ENCODE assay signal across 8 mouse cellular contexts in the genomic region with DNA sequence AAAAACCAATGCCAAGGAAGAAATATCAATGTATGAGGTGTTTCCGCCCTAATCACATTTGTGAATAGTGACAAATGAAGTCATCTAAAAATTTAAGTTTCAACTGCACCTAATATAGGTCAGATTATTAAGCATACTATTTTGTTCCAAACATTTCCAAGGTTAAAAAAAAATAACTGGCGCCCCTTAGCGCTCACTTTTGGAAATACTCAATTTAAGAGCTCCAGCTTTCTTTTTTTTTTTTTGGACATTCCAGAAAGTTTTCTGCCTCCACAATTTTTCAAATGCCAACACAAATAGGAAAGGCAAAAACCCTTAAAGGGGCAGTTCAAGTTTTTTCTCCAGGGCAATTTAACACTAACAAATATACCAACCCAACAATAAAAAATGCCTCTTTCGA. TPM values are rescaled to one million over a fixed set of nuclear protein-coding genes. Genes with fewer than 3 reads are reported as not detected.
DNase-seq lines count a peak whose midpoint lies in the region; ATAC-seq and TF ChIP-seq lines count a peak whose summit lies in the region.

No protein-coding gene starts in this region.

- H3K9me3 ChIP-seq in hindbrain, embryonic 14.5 days (ENCODE audit: control insufficient read depth, low read length) = no peaks in the 10 kb centered on the region
- no peaks in the 10 kb centered on the region for H3K9me3 ChIP-seq in liver, embryonic 13.5 days (replicated peaks)

- 0 out of 2 replicates have a peak, but pooled peaks have one; percentile 48 for ATAC-seq in erythroblast, adult 5-6 weeks (replicated peaks; ENCODE audit: low FRiP score, poor library complexity, severe bottlenecking)
- no peak for ATAC-seq in hindbrain, embryonic 14.5 days (ENCODE audit: low FRiP score)
- ATAC-seq in liver, embryonic 13.5 days (ENCODE audit: low read depth) = no peak

- TF ChIP-seq POLR2A in spleen, adult 2 months (IDR thresholded peaks at IDR 0.05; ENCODE audit: low read depth, low read length) = no peak
- no peak for TF ChIP-seq POLR2A in olfactory bulb, adult 2 months (IDR thresholded peaks at IDR 0.05; ENCODE audit: insufficient read depth, low read depth, low read length)

- peak overlapping the region; percentile 98 for H3K4me3 ChIP-seq in spleen, adult 2 months (ENCODE audit: extremely low read depth, insufficient read depth, insufficient read length)
- peak overlapping the region; percentile 74 for H3K4me3 ChIP-seq in hindbrain, embryonic 14.5 days (replicated peaks; ENCODE audit: low read length)
- peak overlapping the region; percentile 86 for H3K4me3 ChIP-seq in liver, embryonic 13.5 days (replicated peaks)
- no peak overlapping the region for H3K4me3 ChIP-seq in olfactory bulb, adult 2 months (ENCODE audit: insufficient read depth, low read depth, low read length)

- peaks cover 2% of the 10 kb centered on the region; the same call in 1 of the 2 replicates for H3K4me1 ChIP-seq in spleen, adult 2 months (ENCODE audit: control insufficient read depth, insufficient read depth, insufficient read length)
- H3K4me1 ChIP-seq in hindbrain, embryonic 14.5 days (replicated peaks; ENCODE audit: control insufficient read depth, insufficient read depth, low read length) = peaks cover 28% of the 10 kb centered on the region
- peaks cover 34% of the 10 kb centered on the region for H3K4me1 ChIP-seq in liver, embryonic 13.5 days (replicated peaks)
- no peaks in the 10 kb centered on the region for H3K4me1 ChIP-seq in olfactory bulb, adult 2 months (ENCODE audit: control insufficient read depth, insufficient read depth, low read length)

- no peaks in the 10 kb centered on the region for H3K36me3 ChIP-seq in spleen, adult 2 months (ENCODE audit: control insufficient read depth, insufficient read depth, low read length)
- no peaks in the 10 kb centered on the region for H3K36me3 ChIP-seq in hindbrain, embryonic 14.5 days (replicated peaks; ENCODE audit: control insufficient read depth, insufficient read depth)
- H3K36me3 ChIP-seq in liver, embryonic 13.5 days = no peaks in the 10 kb centered on the region

- H3K4me2 ChIP-seq in hindbrain, embryonic 14.5 days (replicated peaks) = peak overlapping the region; percentile 66
- H3K4me2 ChIP-seq in liver, embryonic 13.5 days = peak overlapping the region; percentile 95

- WGBS in spleen, adult 2 months = 9% methylated on average over 4 of the region's 4 CpGs
- WGBS in hindbrain, embryonic 14.5 days = 2% methylated on average over 4 of the region's 4 CpGs
- 5% methylated on average over 4 of the region's 4 CpGs for WGBS in liver, embryonic 13.5 days (ENCODE audit: insufficient replicate concordance)
- WGBS in olfactory bulb, adult 2 months = under 1% methylated on average over 4 of the region's 4 CpGs

- H3K27ac ChIP-seq in spleen, adult 2 months (ENCODE audit: insufficient read depth, low read length) = peak overlapping the region; percentile 91; the same call in 1 of the 2 replicates
- peak overlapping the region; percentile 99 for H3K27ac ChIP-seq in hindbrain, embryonic 14.5 days
- peak overlapping the region; percentile 91 for H3K27ac ChIP-seq in liver, embryonic 13.5 days
- H3K27ac ChIP-seq in olfactory bulb, adult 2 months (ENCODE audit: insufficient read depth, low read depth, low read length) = peak overlapping the region; percentile 92

- no peak for TF ChIP-seq CTCF in spleen, adult 2 months (IDR thresholded peaks at IDR 0.05; ENCODE audit: extremely low read depth, insufficient read depth, insufficient read length, insufficient replicate concordance)
- no peak for TF ChIP-seq CTCF in olfactory bulb, adult 2 months (IDR thresholded peaks at IDR 0.05; ENCODE audit: insufficient read depth, low read depth, low read length)

- peak overlapping the region; percentile 99 for H3K9ac ChIP-seq in hindbrain, embryonic 14.5 days
- H3K9ac ChIP-seq in liver, embryonic 13.5 days = peak overlapping the region; percentile 95

- peak in 1 of 2 experiments; percentile 24 for DNase-seq in spleen, adult 2 months (ENCODE audit: low read depth in 1 of 2, low spot score in 2 of 2)
- DNase-seq in spleen, adult 12 weeks (ENCODE audit: low spot score) = no peak
- DNase-seq in adrenal gland, postnatal 25 days = peak; percentile 35
- peak; percentile 88 for DNase-seq in hindbrain, embryonic 14.5 days (ENCODE audit: low spot score)
- DNase-seq in liver, embryonic 13.5 days = peak; percentile 27
- DNase-seq in T-cell, adult 2 months (ENCODE audit: low spot score) = no peak

- H3K27me3 ChIP-seq in spleen, adult 2 months (ENCODE audit: control insufficient read depth, insufficient read depth, low read length) = no peaks in the 10 kb centered on the region
- no peaks in the 10 kb centered on the region for H3K27me3 ChIP-seq in hindbrain, embryonic 14.5 days (ENCODE audit: control insufficient read depth, insufficient read depth, low read length)
- H3K27me3 ChIP-seq in liver, embryonic 13.5 days = no peaks in the 10 kb centered on the region

RNA-seq across cellular contexts. Expression of a gene that starts 2.5 kb away (rescaled TPM):
- polyA plus RNA-seq in spleen, adult 2 months (2012; rRNA removed) = 76.0 and 97.9 TPM in 2 replicates
- total RNA-seq in adrenal gland, postnatal 25 days (2021) = 189 and 200 TPM in 2 replicates
- 45.5 and 67.7 TPM in 2 replicates for total RNA-seq in erythroblast, adult 5-6 weeks (2015; ENCODE audit: low replicate concordance)
- total RNA-seq in erythroblast, adult 5-6 weeks (2017; ENCODE audit: low replicate concordance) = 30.2 and 35.3 TPM in 2 replicates
- 59.4 and 63.8 TPM in 2 replicates for polyA plus RNA-seq in hindbrain, embryonic 14.5 days (2014; fragmentation: Nextera tagmentation; extraction: Ambion mirVana)
- polyA plus RNA-seq in liver, embryonic 13.5 days (2015; fragmentation: Nextera tagmentation; extraction: Ambion mirVana) = 7.6 and 9.1 TPM in 2 replicates
- 142 and 194 TPM in 2 replicates for polyA plus RNA-seq in olfactory bulb, adult 2 months (2012; ENCODE audit: insufficient read depth, insufficient read length, low replicate concordance, missing spikeins)

Comparison
In these comparisons a context has a peak if more than half of its experiments do, and no peak if none do; other contexts are left out.
1. DNase-seq: peak in adrenal gland, postnatal 25 days (single experiment), hindbrain, embryonic 14.5 days (single experiment) and liver, embryonic 13.5 days (single experiment); none in spleen, adult 12 weeks (single experiment) and T-cell, adult 2 months (single experiment).
2. Peak in every context shown above with its lines, with median percentiles within 50 percentile points of each other: H3K27ac ChIP-seq.